Mouse (Mus musculus) regulatory T cell (primary cell): Measurements from ENCODE around the gene Gabpb1.

Experiments
- in situ Hi-C: fragments of 300-600 bp; cut with MboI, MseI; formaldehyde crosslinking; loops from one replicate; pipeline ENCODE4 v1.15.1; 2025; ENCODE audit warnings: high pct_unique_total_duplicates

The Gabpb1 gene

DNA sequence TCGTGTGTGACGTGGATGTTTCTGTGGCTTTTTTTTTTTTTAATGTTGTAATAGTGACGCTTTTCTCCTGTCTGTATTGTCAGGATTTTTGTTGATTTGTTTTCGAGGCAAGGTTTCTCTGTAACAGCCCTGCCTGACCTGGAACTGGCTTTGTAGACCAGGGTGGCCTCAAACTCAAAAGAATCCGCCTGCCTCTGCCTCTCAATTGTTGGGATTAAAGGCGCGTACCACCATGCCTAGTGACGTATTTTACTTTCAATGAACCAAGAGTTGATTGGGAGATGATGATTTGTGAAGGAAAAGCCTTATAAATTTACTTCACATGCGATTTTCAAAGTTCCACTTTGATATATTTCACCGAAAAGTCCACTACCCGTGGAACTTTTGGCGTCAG is at the start of gene Gabpb1:
Gabpb1 (minus strand) TSS at position 216 of the 394 bp plus-strand sequence.
- in situ Hi-C loops: no loop called here

DNA sequence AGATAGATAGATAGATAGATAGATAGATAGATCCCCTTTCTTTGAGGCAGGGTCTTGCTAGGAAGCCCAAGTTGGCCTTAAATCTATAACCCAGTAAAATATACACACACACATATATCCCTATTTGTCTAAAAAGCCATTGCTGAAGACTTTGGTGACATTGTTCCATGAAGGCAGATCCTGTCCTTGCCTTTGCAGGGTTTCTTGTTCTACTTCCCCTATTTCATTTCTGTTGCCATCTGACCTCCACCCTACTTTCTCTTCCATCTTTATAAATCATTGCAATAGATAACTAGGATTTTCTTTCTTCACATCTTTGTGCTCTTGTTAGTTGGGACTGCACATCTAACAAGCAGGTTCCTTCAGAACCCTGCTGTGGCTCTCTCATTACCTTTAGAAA is 36.8 kb upstream of the Gabpb1 start:
- in situ Hi-C loops: no loop called here

DNA sequence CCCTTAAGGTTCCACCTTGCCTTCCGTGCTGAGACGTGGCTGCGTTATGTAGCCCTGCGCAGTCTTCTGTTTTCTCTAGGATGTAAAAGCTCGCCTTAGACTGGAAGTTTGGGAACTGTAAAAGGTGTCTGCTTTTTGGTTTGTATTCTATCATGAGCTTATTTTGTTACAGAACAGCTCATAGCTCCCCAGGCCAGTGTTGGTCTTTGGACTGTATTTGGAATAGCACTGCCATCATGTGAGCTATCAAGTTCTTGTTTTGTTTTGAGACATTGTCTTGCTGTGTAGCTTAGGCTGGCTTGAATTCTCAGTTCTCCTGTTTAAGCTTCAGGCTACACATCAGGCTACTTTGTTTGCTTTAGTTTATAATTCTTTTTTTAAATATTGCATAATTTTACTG is 36.4 kb upstream of the Gabpb1 start:
- in situ Hi-C loops: no loop called here

DNA sequence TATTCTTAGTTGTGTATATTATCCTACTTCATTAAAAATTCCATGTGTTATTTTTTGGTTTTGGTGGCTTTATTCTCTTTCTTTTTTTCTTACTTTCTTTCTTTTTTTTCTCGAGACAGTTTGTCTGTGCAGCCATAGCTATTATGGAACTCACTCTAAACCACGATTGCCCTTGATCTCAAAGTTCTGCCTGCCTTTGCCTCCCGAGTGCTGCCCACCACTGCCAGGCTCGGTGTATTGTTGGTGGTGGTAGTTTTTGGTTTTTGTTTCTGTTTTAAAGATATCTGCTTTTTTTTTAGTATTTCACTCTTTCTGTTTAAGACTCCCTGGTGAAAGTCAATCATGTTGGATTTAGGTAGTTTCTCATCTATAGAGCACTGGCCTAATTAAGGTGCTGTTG is 32.2 kb upstream of the Gabpb1 start:
- in situ Hi-C loops: no loop called here

DNA sequence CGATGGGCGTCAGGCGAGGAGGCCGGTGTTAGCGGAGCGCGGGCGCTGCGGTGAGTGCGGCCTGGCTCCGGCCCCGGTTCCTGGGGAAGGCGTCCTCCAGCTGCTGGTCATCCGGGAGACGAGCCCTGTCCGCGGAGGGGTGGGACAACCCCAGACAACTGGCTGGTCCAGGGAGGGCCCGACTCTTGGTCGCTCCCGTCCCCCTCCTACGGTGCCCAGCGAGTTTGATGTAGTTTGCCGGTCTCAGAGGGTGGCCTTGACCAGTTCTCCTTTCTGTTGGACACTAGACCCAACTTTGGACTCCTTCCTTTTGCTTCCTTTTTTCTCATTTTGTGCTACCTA is 31.3 kb upstream of the Gabpb1 start:
- in situ Hi-C loops: no loop called here

DNA sequence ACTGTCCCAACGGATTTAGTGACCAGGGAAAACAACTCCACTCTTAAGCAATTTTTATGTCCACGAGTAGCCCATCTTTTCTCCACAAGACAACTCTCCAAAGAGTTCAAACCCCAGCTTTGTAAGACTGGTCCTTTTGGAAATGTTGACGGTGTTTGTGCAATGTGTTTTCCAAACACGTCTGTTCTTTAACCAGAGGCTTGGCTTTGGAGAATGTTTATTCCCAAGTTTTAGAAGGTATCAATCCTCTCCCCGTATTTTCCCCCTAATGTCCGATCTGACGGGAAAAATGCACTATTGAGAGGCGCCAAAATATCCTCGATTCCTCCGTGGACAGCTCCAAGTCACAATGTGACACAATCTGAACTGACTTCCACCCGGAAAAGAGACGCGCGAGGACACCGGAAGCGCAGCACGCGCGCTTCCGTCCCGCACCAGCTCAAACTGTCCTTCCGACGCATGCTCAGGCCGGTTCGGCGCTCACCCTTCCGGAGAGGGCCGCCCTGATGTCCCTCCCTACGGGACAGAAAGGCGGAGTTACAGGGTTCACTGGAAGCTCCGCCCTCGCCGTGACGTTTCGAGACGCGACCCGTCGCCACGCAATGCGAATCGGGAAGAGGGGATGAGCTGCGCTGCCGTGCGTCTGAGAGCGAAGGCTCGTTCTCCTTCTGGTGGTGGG is 30.8 kb upstream of the Gabpb1 start, which contains the start of gene Usp8:
Usp8 (plus strand) TSS at position 570 of the 679 bp plus-strand sequence.
- in situ Hi-C loops: no loop called here

DNA sequence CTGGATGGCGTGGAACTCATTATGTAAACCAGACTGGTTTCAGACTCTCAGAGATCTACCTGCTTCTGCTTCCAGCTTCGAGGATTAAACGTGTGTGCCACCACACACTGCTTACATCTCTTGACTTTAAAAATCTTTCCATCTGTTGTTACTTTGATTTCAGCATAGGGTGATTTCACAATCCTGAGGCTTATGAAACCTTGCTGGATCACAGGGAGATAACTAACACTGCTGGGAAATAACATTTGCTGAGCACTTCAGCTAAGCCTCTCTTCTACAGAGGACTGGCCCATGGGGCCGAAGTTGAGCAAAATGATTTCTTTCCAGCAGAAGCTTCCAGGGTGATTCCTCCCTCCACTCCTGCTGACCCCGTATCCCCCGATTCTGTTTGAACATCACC is 19.1 kb upstream of the Gabpb1 start:
- in situ Hi-C loops: no loop called here

DNA sequence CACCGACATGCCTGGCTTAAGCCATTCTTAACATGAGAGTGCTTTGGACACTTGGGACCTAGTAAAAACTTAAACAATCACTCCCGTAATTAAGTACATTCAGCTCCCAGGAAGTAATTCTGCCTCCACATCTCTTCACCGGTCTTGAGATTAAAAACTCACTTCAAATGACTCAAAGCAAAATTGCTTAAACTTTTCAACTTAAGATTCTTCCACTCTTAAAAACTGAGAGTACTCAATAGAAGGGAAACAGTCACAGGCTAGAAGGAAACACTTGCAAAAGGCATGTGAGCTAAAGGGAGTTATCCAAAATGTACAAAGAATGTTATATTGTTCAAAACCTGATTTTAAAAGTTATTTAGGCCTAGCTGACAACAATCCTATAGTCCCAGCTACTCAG is 15.2 kb upstream of the Gabpb1 start:
- in situ Hi-C loops: no loop called here

DNA sequence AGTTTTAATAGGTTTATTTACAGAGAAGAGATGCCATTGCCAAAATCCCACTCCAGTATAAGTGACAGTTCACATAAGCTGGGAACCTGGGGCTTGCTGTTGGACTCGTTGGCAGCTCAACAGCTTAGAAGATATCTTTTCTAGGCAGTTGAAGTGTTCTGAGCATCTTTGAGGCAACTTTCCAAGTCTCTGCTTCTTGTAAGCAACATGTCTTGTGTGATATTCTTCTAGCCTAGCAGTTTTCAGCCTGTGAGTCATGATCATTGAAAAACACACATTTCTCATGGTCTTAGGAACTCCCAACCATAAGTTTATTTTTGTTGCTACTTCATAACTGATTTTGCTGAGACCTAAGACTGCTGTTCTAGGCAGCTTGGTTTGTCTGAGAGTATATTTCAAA is 6.8 kb upstream of the Gabpb1 start:
- in situ Hi-C loops: no loop called here

DNA sequence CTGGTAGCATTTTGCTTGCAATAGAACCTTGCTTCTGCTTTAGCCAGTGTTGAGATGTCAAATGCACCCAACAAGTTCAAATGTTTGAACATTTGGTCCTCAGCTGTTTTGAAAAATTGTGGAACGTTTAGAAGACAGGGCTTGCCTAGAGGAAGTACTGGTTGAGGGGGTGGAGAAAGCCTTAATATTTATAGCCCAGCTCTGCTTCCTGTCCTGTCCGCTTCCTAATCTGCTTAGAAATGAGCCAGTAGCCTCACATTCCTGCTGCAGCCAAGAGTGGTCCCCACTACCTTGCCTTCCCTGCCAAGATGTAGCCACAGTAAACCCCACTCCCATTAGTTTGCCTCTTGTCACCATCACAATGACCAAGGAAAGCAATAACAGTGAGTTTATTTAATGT is 6.2 kb upstream of the Gabpb1 start:
- in situ Hi-C loops: no loop called here

DNA sequence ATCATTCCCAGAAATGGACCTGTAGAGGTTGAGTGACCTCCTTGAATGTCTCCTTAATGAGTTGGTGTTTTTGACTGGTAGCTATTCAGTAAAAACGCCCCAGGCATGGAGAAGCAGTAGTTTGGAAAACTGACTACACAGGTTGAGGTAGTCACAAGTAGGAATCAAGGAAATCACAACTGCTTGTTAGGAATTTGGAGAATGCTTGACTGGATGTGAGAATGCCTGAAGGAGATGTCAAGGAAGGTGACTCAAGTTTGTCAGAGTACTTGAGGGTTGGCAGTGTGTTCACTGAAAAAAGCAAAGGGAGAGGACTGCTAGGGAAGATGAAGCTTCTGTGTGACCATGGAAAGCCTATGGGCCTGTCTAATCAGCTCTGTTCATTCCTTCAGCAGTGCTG is 1.2 kb upstream of the Gabpb1 start:
- in situ Hi-C loops: no loop called here

DNA sequence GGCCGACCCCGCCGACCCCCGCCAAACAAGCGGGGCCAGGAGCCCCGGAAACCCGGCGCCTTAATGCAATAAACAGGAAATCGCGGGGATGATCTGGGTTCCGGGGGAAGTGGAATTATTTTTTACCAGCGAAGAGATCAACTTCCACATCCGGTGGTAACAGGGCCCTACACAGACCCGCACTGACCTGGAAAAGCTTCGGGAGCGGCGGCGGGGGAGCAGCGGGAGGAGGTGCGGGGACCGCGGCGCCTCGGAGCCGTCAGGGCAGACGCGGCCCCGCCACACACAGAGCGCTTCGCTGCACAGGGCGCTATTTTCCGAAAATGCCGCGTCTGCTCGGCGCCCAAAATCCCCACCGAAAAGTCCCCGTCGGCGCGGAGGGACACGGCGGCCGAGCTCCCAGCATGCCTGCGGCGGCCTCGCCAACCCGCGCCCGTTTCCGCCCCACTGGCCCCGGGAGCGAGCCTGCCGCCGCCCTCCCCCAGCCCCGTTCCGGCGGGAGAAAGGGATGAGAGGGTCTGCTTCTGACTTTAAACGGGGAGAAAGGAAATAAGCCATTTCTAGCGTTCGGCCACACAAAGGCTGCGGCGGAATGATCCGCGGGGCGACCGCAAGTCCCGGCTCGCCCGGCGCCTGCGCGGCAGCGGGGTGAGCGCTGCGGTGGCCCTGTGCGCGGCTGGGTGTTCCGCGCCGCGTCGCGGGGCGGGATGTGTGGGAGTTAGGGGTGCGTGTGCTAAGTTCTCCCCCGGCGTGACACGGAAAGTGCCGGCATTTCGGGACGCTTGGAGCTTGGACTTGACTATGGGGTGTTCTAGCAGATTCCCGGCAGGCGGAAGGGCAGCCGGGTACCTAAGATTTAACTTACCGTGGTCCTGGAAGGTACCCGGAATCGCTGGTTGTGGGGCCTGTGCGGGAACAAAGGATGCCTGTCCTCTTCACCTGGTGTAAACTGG is 692 bp downstream of the Gabpb1 start:
- in situ Hi-C loops: no loop called here

DNA sequence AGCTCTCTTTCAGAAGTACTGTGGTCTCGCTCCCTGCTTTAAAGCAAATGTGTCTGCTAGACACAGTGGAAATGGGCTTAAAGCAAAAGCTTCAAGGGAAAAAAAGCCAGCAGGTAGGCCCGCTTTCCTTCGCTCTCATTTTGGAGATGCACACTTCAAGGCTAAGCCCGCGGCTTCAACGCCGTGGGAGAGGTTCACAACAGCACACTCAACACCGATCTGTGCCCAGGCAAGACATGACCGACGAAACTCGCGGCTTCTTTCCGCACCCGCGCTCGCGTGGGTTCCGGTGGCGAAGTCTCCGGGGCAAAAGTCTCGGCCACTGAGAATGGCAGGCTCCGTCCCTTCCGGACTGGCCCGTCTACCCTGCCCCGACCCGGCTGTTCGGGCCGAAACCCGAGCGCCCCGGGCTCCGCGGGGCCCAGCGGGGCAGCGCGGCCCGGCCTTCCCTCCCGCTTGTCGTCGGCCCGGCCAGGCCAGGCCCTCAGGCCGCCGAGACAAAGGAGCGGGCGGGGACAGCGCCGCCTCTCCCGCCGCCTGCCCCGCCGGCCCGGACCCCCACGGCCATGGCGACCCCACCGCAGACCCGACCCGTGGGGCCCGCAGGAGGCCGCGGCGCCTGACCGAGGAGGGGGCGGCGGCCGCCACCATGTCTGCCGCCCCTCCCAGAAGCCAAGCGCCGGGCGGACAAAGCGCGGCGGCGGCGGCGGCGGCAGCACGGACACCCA is 1.5 kb downstream of the Gabpb1 start:
- in situ Hi-C loops: no loop called here

DNA sequence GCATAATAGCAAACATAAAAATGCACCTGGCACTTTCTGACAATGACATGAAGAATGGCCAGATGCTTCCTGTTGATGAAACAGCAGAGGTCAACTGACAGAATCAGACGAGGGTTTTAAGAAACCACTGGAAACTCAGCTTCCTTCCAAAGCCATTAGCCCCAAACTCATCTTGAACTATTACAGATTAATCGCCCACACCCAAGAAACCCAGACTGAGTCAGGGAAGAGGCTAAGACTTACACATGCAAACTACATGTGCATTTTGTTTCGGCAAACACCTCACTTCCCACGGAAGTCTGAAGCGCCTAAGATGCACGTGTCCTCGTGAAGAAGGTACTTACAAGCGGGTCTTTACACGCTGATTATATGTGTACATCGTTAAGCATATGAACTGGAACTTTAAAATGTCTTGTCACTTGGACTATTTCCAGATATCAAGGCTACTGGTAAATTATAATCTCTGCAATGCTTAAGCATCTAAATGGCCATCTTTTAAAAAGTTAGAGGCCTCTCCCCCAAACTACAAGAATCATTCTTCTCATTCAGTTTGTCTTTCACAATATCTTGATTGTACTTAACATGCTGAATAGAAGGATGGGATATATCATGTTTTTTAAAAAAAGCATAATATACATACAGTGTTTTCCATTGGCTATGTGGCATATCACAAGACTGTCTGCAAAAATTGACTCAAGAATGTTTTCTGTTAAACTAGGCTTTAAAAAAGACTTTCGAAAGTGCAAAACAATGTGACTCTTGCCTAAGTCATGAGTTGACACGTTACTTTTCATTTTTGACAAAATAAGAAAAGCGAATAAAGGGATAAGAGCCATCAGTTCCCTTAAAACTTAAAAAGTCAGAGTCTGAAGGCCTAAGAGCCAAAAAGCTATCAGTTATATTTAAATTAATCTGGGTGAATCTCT is 2.6 kb downstream of the Gabpb1 start:
- in situ Hi-C loops: no loop called here

DNA sequence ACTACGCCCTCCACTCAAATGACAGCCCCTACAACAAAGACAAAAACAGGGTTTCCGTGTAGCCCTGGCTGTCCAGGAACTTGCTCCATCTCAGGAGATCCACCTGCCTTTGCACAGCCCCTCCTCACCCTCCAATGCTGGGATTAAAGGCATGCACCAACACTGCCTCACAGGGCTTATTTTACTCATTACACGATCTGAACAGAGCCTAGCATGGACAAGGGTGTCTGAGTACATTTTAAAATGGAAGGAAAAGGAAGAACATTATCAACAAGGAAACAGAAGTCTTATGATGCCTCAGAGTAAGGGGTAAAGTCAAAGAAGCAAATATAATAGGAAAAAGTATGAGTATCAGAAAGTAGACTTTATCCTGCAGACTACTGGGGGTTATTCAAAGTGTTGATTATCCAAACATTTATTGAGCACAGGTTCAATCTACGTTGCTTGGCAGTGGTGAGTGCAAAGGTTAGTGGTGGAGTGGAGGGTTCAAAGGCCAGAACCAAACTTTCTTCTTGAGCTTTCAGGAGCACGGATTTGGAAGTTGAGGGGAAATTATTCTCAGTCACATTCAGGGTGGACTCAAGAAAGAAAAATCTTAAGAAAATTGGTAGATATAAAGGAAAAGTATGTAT is 7.4 kb downstream of the Gabpb1 start:
- in situ Hi-C loops: no loop called here

DNA sequence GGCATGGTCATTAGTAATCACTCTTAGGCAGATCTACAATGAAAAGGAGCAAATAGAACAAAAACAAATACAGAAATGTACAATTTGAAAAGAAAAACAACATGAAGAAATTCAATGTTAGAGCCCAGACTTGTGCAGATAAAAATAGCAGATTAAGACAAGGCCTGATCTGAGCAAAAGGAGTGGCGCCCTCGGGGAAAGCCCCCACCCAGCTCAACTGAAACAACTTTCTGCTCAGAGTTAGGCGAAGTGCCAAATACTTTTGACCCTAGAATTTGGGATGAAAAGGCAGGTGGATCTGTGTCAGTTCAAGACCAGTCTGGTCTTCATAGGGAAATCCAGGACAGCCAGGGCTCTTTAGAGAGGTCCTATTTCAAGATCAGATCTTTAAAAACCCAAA is 10.2 kb downstream of the Gabpb1 start:
- in situ Hi-C loops: no loop called here

DNA sequence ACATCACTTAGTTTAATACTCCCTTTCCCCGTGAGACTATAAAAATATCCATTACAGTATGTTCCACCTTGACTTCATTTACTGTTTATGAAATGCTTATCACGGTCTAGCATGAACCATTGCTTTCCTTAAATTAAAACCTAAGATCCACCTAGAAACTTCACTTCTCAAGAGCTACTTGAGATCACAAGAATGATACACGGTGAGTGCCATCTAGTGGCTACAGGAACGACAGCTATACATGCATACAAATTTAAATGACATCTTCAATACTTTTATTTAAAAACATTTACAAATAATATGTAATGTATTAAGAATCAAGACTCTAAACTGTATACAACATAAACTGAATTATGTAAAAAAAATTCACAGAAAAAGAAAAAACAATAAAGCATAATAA is 12.7 kb downstream of the Gabpb1 start:
- in situ Hi-C loops: no loop called here

DNA sequence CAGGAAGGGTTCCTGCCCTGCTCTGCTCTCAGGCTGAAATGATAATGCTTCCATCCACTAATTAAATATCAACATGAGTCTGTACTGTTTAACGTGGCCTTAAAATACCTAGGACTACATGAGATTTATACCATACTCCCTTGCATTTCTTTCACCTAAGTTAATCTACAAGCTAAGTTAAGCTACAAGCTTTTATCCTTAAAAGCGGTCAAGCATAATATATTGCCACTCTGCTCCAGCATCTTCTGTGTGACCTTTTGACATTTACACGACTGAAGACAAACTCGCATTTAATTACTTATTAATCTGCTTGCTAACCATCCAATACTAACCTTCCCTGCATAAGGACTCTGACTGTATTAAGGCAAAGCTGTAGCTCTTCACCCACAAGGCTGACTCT is 23.2 kb downstream of the Gabpb1 start:
- in situ Hi-C loops: no loop called here

DNA sequence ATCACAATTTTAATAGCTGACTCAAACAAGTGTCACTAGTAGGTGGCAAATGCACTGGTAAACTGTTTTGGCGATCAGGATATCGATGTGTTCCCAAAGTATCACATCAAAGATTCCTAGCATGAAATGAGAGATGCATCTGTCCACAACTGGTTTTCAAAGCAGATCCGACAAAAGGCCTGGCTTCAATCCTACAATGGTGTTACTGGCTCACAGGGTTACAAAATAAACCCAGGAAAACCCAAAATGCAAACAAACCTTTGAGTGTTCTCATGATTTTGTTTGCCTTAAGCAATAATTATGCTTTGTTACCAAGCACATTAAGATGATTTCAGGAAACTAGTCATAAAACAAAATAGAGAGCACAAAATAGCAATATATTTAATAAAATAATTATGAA is 28.4 kb downstream of the Gabpb1 start:
- in situ Hi-C loops: no loop called here

DNA sequence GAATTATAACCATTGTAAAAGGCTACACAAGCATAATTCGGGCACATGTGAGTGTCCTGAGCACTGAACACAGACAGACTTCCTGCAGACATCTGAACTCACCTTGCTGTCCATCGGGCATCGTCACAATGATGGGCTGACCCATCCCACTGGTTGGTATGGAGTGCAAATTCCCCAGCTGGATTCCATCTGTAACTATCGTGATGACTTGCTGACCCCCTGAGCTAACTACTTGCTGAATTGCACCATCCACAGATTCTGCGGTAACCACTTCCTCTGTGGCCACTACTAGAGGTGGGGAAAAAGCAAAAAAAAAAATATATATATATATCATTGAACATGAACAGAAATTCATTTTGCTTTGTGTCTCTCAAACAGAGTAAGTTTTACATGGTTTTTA is 29.7 kb downstream of the Gabpb1 start:
- in situ Hi-C loops: no loop called here

DNA sequence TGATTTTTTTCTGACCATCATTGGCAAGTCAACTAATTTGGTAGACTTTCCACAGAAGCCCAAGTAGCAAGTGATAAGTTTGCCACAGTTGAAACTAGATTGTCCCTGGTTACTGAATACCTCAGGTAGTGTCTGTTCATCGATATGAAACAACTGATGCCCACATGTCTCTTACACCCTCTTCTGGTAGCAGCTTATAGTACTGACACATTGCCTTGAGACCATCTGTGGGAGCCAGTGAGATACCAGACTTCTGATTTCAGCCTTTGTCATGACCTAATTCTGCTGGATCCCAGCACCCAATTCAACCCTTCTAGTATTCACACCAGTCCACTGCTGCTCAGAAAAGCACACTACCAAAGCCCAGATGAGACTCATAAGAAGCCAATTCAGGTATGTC is 31.4 kb downstream of the Gabpb1 start:
- in situ Hi-C loops: no loop called here
